Mouse (Mus musculus) thymus, adult 2 months (tissue): ENCODE results near the gene Lypla2.
"Not testable (repeated sequence)": the region's sequence is repeated elsewhere in the genome, so short reads cannot be mapped to it uniquely, and the experiment has no call there.

Source experiments
- CTCF ChIP-seq: fragments of 200-500 bp; IDR thresholded peaks from 2 replicates; pipeline ENCODE4 v1.5.1; 2012; ENCODE audit warnings: mild to moderate bottlenecking, control low read depth, low read length, moderate library complexity, borderline replicate concordance; ENCODE audit not compliant: control insufficient read depth, poor library complexity, insufficient read depth; ENCODE audit errors: extremely low read depth
- POLR2A ChIP-seq: fragments of 200-500 bp; IDR thresholded peaks from 2 replicates; pipeline ENCODE4 v1.6.1; 2012; ENCODE audit warnings: mild to moderate bottlenecking, low read length, control low read depth, moderate library complexity; ENCODE audit not compliant: control insufficient read depth, poor library complexity, insufficient read depth; ENCODE audit errors: extremely low read depth

DNA sequence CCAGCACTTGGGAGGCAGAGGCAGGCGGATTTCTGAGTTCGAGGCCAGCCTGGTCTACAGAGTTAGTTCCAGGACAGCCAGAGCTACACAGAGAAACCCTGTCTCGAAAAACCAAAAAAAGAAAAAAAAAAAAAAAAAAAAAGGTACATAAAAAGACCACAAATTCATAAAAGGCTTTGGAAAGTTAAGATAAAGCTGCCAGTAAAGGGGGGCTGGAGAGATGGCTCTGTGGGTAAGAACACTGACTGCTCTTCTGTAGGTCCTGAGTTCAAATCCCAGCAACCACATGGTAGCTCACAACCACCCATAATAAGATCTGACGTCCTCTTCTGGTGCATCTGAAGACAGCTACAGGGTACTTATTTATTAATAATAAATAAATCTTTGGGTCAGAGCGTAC lies 7.8 kb upstream of the Lypla2 start:
- not testable (repeated sequence) for TF ChIP-seq CTCF, POLR2A
